Mouse (Mus musculus) liver, embryonic 14.5 days (tissue): Measurements from ENCODE around the gene 1700034J05Rik. TPM values are rescaled to one million over a fixed set of nuclear protein-coding genes. Genes with fewer than 3 reads are reported as not detected.
A peak's percentile ranks its signal among the peaks of the same experiment; 100 is the strongest.

Experiments used
- ATAC-seq: fragments of 200-750 bp; cut with Nextera tagmentation; 2 replicates; pipeline ENCODE4 v1.8.0; 2017; ENCODE audit warnings: moderate number of reproducible peaks, mild to moderate bottlenecking, moderate library complexity; ENCODE audit not compliant: insufficient read depth
- DNase-seq, 3 experiments: peaks; one replicate each; pipeline ENCODE4 v3.0.0-alpha.2; 2012 to 2013; ENCODE audit warnings: low read depth in 3 of 3, low spot score in 3 of 3
- H3K27ac ChIP-seq: fragments of 300-500 bp; sonication (generic); 2 replicates; pipeline ENCODE4 v1.5.1; 2014; ENCODE audit warnings: moderate library complexity, mild to moderate bottlenecking, control low read depth, inconsistent platforms
- H3K27me3 ChIP-seq: fragments of 300-500 bp; sonication (generic); 2 replicates; pipeline ENCODE4 v1.6.1; 2014; ENCODE audit warnings: mild to moderate bottlenecking, low read length, moderate library complexity; ENCODE audit not compliant: control insufficient read depth, insufficient read depth
- H3K36me3 ChIP-seq: fragments of 300-500 bp; sonication (generic); replicated peaks from 2 replicates; pipeline ENCODE4 v1.6.1; 2014; ENCODE audit warnings: low read depth; ENCODE audit not compliant: control insufficient read depth, insufficient read depth
- H3K4me1 ChIP-seq, 2 experiments: fragments of 200-500 bp in 1 of 2; fragments of 300-500 bp in 1 of 2; sonication (generic) in 1 of 2; replicated peaks; 2 replicates each; pipeline ENCODE4 v1.6.1; 2012 to 2014; ENCODE audit warnings: antibody characterized with exemption in 1 of 2, inconsistent platforms in 1 of 2, low read length in 1 of 2; ENCODE audit not compliant: control insufficient read depth in 2 of 2, insufficient read depth in 2 of 2
- H3K4me2 ChIP-seq: fragments of 300-500 bp; sonication (generic); 2 replicates; pipeline ENCODE4 v1.6.1; 2014; ENCODE audit warnings: low read depth, mild to moderate bottlenecking, control low read depth, moderate library complexity
- H3K4me3 ChIP-seq, 2 experiments: fragments of 200-500 bp in 1 of 2; fragments of 300-500 bp in 1 of 2; sonication (generic) in 1 of 2; 2 replicates each; pipeline ENCODE4 v1.5.1; 2012 to 2014; ENCODE audit warnings: low read depth in 2 of 2, low read length in 2 of 2, mild to moderate bottlenecking in 2 of 2, control low read depth in 1 of 2, inconsistent platforms in 1 of 2, moderate library complexity in 1 of 2; ENCODE audit not compliant: insufficient read depth in 1 of 2
- H3K9ac ChIP-seq: fragments of 300-500 bp; sonication (generic); replicated peaks from 2 replicates; pipeline ENCODE4 v1.6.1; 2014; ENCODE audit warnings: mild to moderate bottlenecking, control low read depth, moderate library complexity
- H3K9me3 ChIP-seq: fragments of 300-500 bp; sonication (generic); 2 replicates; pipeline ENCODE4 v1.6.1; 2016; ENCODE audit warnings: low read length, mixed read lengths; ENCODE audit not compliant: control insufficient read depth
- CTCF ChIP-seq: IDR thresholded peaks from 2 replicates; pipeline ENCODE4 v1.5.1; 2016; ENCODE audit warnings: antibody characterized with exemption, low read depth, control low read depth
- EP300 ChIP-seq: IDR thresholded peaks from 2 replicates; pipeline ENCODE4 v1.6.1; 2016; ENCODE audit warnings: antibody characterized with exemption, low read depth
- WGBS: fragments of 180-500 bp; shearing (Covaris S2); extraction: QIAGEN DNeasy Blood & Tissue Kit; methylation state at CpG from one replicate; pipeline ENCODE4 v1.1.7; 2014; ENCODE audit not compliant: insufficient replicate concordance; 5-methylcytosine and 5-hydroxymethylcytosine counted together
- polyA plus RNA-seq, 2 experiments: library from polyadenylated mRNA; depleted of rRNA in 1 of 2; stranded (reverse) in 1 of 2; unstranded in 1 of 2; fragments of >200 nt; fragmentation: Nextera tagmentation in 1 of 2; extraction: Ambion mirVana in 1 of 2; gene quantifications; 2 replicates each; pipeline versions ENCODE4 v1.2.1 to v1.2.3; 2012 to 2014

Gene 1700034J05Rik
- polyA plus RNA-seq, 2 experiments: not detected

- no peaks in the 10 kb centered on the region for H3K9me3 ChIP-seq
- no peak overlapping the region for H3K4me3 ChIP-seq
- TF ChIP-seq EP300: no peak
- no peak for TF ChIP-seq CTCF
- H3K27me3 ChIP-seq: no peaks in the 10 kb centered on the region
- H3K27ac ChIP-seq: no peak overlapping the region
- H3K9ac ChIP-seq: no peak overlapping the region
- no peaks in the 10 kb centered on the region for H3K4me1 ChIP-seq
- H3K36me3 ChIP-seq: no peaks in the 10 kb centered on the region
- H3K4me2 ChIP-seq: no peak overlapping the region
- 55% methylated on average over 3 of the region's 3 CpGs for WGBS
- DNase-seq (no peak), ATAC-seq (no peak)
Observed at GRCm38 (mm10) chr6:146979953-146980352, 25.7 kb upstream of the 1700034J05Rik start.

- ATAC-seq (no peak), DNase-seq (no peak)
- H3K9me3 ChIP-seq: no peaks in the 10 kb centered on the region
- 57% methylated on average over 1 of the region's 1 CpGs for WGBS
- H3K4me3 ChIP-seq: no peak overlapping the region
- no peaks in the 10 kb centered on the region for H3K4me1 ChIP-seq
- H3K4me2 ChIP-seq: no peak overlapping the region
- no peaks in the 10 kb centered on the region for H3K36me3 ChIP-seq
- no peak overlapping the region for H3K9ac ChIP-seq
- no peak overlapping the region for H3K27ac ChIP-seq
- TF ChIP-seq EP300: no peak
- no peaks in the 10 kb centered on the region for H3K27me3 ChIP-seq
Observed at GRCm38 (mm10) chr6:146979115-146979744, 25.0 kb upstream of the 1700034J05Rik start.

GRCm38 (mm10) chr6:146978691-146979114 is 24.5 kb upstream of the 1700034J05Rik start:
- Histone ChIP-seq H3K27ac (no peak overlapping the region), H3K9ac (no peak overlapping the region), H3K4me3 (no peak overlapping the region), H3K4me2 (no peak overlapping the region), H3K27me3 (no peaks in the 10 kb centered on the region), H3K9me3 (no peaks in the 10 kb centered on the region), H3K4me1 (0 out of 4 replicates have a peak, but pooled peaks cover 0 to under 1% of the 10 kb centered on the region in 2 experiments), H3K36me3 (no peaks in the 10 kb centered on the region)
- no peak for ATAC-seq
- TF ChIP-seq EP300: no peak
- TF ChIP-seq CTCF: peak; percentile 38; the same call in 1 of the 2 replicates
- no peak for DNase-seq
- 39% methylated on average over 5 of the region's 5 CpGs for WGBS

GRCm38 (mm10) chr6:146976446-146976845 is 22.2 kb upstream of the 1700034J05Rik start:
- Histone ChIP-seq H3K9me3 (no peaks in the 10 kb centered on the region), H3K4me1 (peaks cover 0 to 5% of the 10 kb centered on the region in 2 experiments; a peak in 1 of 4 replicates), H3K4me3 (no peak overlapping the region), H3K9ac (no peak overlapping the region), H3K4me2 (no peak overlapping the region), H3K27ac (no peak overlapping the region), H3K36me3 (no peaks in the 10 kb centered on the region), H3K27me3 (no peaks in the 10 kb centered on the region)
- no peak for DNase-seq
- TF ChIP-seq CTCF (no peak), EP300 (no peak)
- ATAC-seq: no peak
- 81% methylated on average over 8 of the region's 8 CpGs for WGBS

GRCm38 (mm10) chr6:146973830-146974229 is 19.6 kb upstream of the 1700034J05Rik start:
- Histone ChIP-seq H3K36me3 (no peaks in the 10 kb centered on the region), H3K4me1 (peaks cover 0 to 5% of the 10 kb centered on the region in 2 experiments; a peak in 1 of 4 replicates), H3K4me2 (no peak overlapping the region), H3K27ac (no peak overlapping the region), H3K9me3 (no peaks in the 10 kb centered on the region), H3K9ac (no peak overlapping the region), H3K4me3 (no peak overlapping the region), H3K27me3 (no peaks in the 10 kb centered on the region)
- no peak for TF ChIP-seq CTCF
- TF ChIP-seq EP300: no peak
- no peak for DNase-seq
- ATAC-seq: no peak
